Mouse (Mus musculus) CH12.LX (cell line): ENCODE measurements around the gene Trit1.

Experiments used
- EP300 ChIP-seq: IDR thresholded peaks from 2 replicates; pipeline ENCODE4 v1.6.1; 2011; ENCODE audit warnings: low read length, improper control_type of control experiment
- KAT2A ChIP-seq: IDR thresholded peaks from 2 replicates; pipeline ENCODE4 v1.6.1; 2012; ENCODE audit warnings: low read length, improper control_type of control experiment, inconsistent platforms; ENCODE audit not compliant: insufficient replicate concordance
- POLR2A ChIP-seq: IDR thresholded peaks from 2 replicates; pipeline ENCODE4 v1.6.1; 2011; ENCODE audit warnings: low read depth, mild to moderate bottlenecking, improper control_type of control experiment, low read length
- USF1 ChIP-seq: IDR thresholded peaks from 2 replicates; pipeline ENCODE4 v1.6.1; 2014; ENCODE audit warnings: low read depth, mild to moderate bottlenecking, inconsistent platforms, low read length, improper control_type of control experiment
- ZKSCAN1 ChIP-seq: IDR thresholded peaks from 2 replicates; pipeline ENCODE4 v1.6.1; 2012; ENCODE audit warnings: low read depth, inconsistent platforms, low read length, improper control_type of control experiment, borderline replicate concordance

DNA sequence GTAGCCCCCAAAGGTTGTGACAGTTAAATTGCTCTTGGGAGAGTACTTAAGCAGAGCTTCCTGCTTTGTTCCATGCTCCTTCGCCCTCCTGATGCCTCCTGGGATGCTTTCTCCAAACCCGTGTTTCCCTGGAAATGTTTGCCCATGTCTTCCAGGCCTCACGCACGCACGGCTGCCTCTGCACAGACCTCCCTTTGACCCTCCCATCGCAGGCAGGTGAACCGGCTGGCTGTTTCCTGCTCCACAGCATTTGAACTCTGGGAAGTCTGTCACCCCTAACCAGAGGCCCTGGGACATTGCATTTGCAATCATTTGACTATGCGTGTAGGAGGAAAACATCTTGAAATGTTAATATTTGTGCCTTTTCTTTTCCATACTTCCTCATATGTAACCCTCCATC, 60.5 kb downstream of the Trit1 start:
- no peak for TF ChIP-seq USF1
- TF ChIP-seq ZKSCAN1: no peak
- TF ChIP-seq POLR2A: no peak
- TF ChIP-seq KAT2A: no peak
- no peak for TF ChIP-seq EP300
